Mouse (Mus musculus) bone marrow, adult 2 months (tissue): ENCODE results near the gene Erc2.

Experiments used
- CTCF ChIP-seq: fragments of 200-500 bp; IDR thresholded peaks from 2 replicates; pipeline ENCODE4 v1.5.1; 2011; ENCODE audit warnings: low read length, control low read depth; ENCODE audit not compliant: control insufficient read depth, insufficient read depth
- POLR2A ChIP-seq: fragments of 200-500 bp; IDR thresholded peaks from 2 replicates; pipeline ENCODE4 v1.6.1; 2011; ENCODE audit warnings: low read depth, mild to moderate bottlenecking, control low read depth, low read length, borderline replicate concordance; ENCODE audit not compliant: control insufficient read depth

- no peak for TF ChIP-seq CTCF
- no peak for TF ChIP-seq POLR2A
These were observed 217.9 kb downstream of the Erc2 start for GRCm38 (mm10) chr14:27840120-27840519.
